Mouse (Mus musculus) stomach, postnatal 0 days (tissue): ENCODE measurements around the gene Fam184a.

Experiments used
- CTCF ChIP-seq: IDR thresholded peaks from 2 replicates; pipeline ENCODE4 v1.5.1; 2016; ENCODE audit warnings: antibody characterized with exemption, low read depth, mild to moderate bottlenecking, moderate library complexity
- EP300 ChIP-seq: optimal IDR thresholded peaks from 2 replicates; pipeline ENCODE3; 2016; ENCODE audit warnings: antibody characterized with exemption

DNA sequence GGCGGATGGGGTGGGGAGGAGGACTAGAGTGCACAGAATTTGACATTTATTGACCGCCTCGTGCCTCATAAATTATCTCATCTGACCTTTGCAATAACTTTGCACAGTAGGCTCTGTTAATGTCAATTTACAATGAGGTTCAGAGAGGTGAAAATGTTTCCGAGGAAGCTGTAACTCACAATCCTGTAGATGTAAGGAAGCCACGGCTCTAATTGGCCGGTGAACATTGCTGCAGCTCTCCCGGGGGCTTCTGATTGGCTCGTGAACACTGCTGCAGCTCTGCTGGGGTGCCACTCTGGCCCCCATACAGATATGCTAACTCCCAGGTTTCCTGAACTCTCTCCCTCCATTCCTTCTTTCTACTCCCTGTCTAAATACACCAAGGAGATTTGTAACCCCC, 12.1 kb downstream of the Fam184a start:
- TF ChIP-seq CTCF (no peak), EP300 (no peak)
